Mouse (Mus musculus) erythroblast, embryonic 14.5 days (primary cell): ENCODE data around the gene Ermap.

ENCODE experiments used
- GATA1 ChIP-seq: IDR thresholded peaks from 2 replicates; pipeline ENCODE4 v1.6.1; 2012; ENCODE audit warnings: low read length, inconsistent platforms, mixed read lengths
- TAL1 ChIP-seq: IDR thresholded peaks from 3 replicates; pipeline ENCODE4 v1.6.1; 2012; ENCODE audit warnings: low read length, inconsistent platforms, mixed read lengths

- no peak for TF ChIP-seq GATA1
- TF ChIP-seq TAL1, result no peak
Observed at GRCm38 (mm10) chr4:119131189-119131910, 58.5 kb downstream of the Ermap start.
